Mouse (Mus musculus) forebrain, postnatal 0 days (tissue): Measurements from ENCODE around the gene N4bp2l1. TPM values are rescaled to one million over a fixed set of nuclear protein-coding genes. Genes with fewer than 3 reads are reported as not detected.
"Not testable (repeated sequence)": the region's sequence is repeated elsewhere in the genome, so short reads cannot be mapped to it uniquely, and the experiment has no call there.

Source experiments
- ATAC-seq: fragments of 200-750 bp; cut with Nextera tagmentation; 2 replicates; pipeline ENCODE4 v1.8.0; 2017; ENCODE audit warnings: mild to moderate bottlenecking, moderate library complexity
- DNase-seq: peaks from one replicate; pipeline ENCODE4 v3.0.0-alpha.2; 2015
- H3K27ac ChIP-seq: fragments of 300-500 bp; sonication (generic); 2 replicates; pipeline ENCODE4 v1.5.1; 2014; ENCODE audit warnings: low read depth, mild to moderate bottlenecking, antibody characterized with exemption, low read length, moderate library complexity, mixed read lengths
- H3K27me3 ChIP-seq: fragments of 300-500 bp; sonication (generic); 2 replicates; pipeline ENCODE4 v1.6.1; 2014; ENCODE audit warnings: mild to moderate bottlenecking, low read length, mixed read lengths; ENCODE audit not compliant: insufficient read depth
- H3K36me3 ChIP-seq: fragments of 300-500 bp; sonication (generic); 2 replicates; pipeline ENCODE4 v1.6.1; 2014; ENCODE audit warnings: mild to moderate bottlenecking, moderate library complexity; ENCODE audit not compliant: insufficient read depth
- H3K4me1 ChIP-seq: fragments of 300-500 bp; sonication (generic); 2 replicates; pipeline ENCODE4 v1.6.1; 2014; ENCODE audit warnings: antibody characterized with exemption; ENCODE audit not compliant: insufficient read depth
- H3K4me2 ChIP-seq: fragments of 300-500 bp; sonication (generic); 2 replicates; pipeline ENCODE4 v1.6.1; 2014; ENCODE audit warnings: low read depth, mild to moderate bottlenecking, moderate library complexity
- H3K4me3 ChIP-seq: fragments of 300-500 bp; sonication (generic); 2 replicates; pipeline ENCODE4 v1.5.1; 2014; ENCODE audit warnings: low read depth, low read length, mixed read lengths
- H3K9ac ChIP-seq: fragments of 300-500 bp; sonication (generic); 2 replicates; pipeline ENCODE4 v1.6.1; 2014; ENCODE audit warnings: mild to moderate bottlenecking
- H3K9me3 ChIP-seq: fragments of 300-500 bp; sonication (generic); 2 replicates; pipeline ENCODE4 v1.6.1; 2016; ENCODE audit warnings: low read length
- CTCF ChIP-seq: sonication (generic); IDR thresholded peaks from 2 replicates; pipeline ENCODE4 v1.5.1; 2016; ENCODE audit warnings: antibody characterized with exemption, control low read depth, low read depth
- whole genome bisulfite sequencing: fragments of 180-500 bp; shearing (Covaris S2); extraction: QIAGEN DNeasy Blood & Tissue Kit; methylation state at CpG from one replicate; pipeline ENCODE4 v1.1.7; 2014; 5-methylcytosine and 5-hydroxymethylcytosine counted together
- polyA plus RNA-seq: library from polyadenylated mRNA; unstranded; fragments of >200 nt; fragmentation: Nextera tagmentation; extraction: Ambion mirVana; gene quantifications from 2 replicates; pipeline ENCODE4 v1.2.1, GENCODE M21; 2015
- total RNA-seq: library from RNA; depleted of rRNA; stranded (reverse); fragments of >200 nt; gene quantifications from 2 replicates; pipeline ENCODE4 v1.2.3, GENCODE M21; 2014; rRNA removed

The N4bp2l1 gene
- total RNA-seq (15.9 and 27.4 TPM in 2 replicates), polyA plus RNA-seq (19.5 and 28.0 TPM in 2 replicates)

DNA sequence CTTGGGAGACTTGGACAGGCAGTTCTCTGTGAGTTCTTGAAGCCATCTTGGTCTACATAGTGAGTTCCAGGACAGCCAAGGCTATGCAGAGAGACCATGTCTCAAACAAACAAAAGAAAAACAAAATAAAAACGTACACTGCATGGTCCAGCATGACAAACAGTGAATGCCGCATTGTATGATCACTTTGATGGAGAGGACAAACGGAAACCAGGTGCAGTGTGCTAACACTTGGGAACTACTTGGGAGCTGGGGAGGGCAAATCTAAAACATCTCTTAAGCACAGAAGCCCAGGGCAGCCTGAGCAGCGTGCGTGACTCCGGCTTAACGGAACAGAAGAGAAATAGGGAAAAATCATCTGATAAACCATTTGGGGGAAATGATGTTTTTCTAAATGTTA, at the start of gene N4bp2l1:
Gene N4bp2l1, minus strand, starts transcription at position 101 of the 400 bp plus-strand sequence.
- 0 out of 2 replicates have a peak, but pooled peaks cover 8% of the 10 kb centered on the region for H3K36me3 ChIP-seq
- no peak for TF ChIP-seq CTCF
- no peak within 1 kb of the TSS for H3K4me2 ChIP-seq
- peaks cover 11% of the 10 kb centered on the region; the same call in 1 of the 2 replicates for H3K4me1 ChIP-seq
- H3K27me3 ChIP-seq = 0 out of 2 replicates have a peak, but pooled peaks cover 3% of the 10 kb centered on the region
- ATAC-seq (no peak), DNase-seq (no peak)
- no peak within 1 kb of the TSS for H3K9ac ChIP-seq
- H3K4me3 ChIP-seq = no peak within 1 kb of the TSS
- WGBS = 84% methylated on average over 7 of the region's 7 CpGs
- no peaks in the 10 kb centered on the region for H3K9me3 ChIP-seq
- no peak within 1 kb of the TSS for H3K27ac ChIP-seq

GRCm38 (mm10) chr5:150644926-150645325, 47.9 kb upstream of the N4bp2l1 start:
- H3K4me3 ChIP-seq = no peak overlapping the region
- H3K4me2 ChIP-seq = no peak overlapping the region
- peaks cover 7% of the 10 kb centered on the region; the same call in 1 of the 2 replicates for H3K36me3 ChIP-seq
- 93% methylated on average over 4 of the region's 4 CpGs for WGBS
- H3K27me3 ChIP-seq = no peaks in the 10 kb centered on the region
- no peak for TF ChIP-seq CTCF
- H3K4me1 ChIP-seq = no peaks in the 10 kb centered on the region
- H3K27ac ChIP-seq = no peak overlapping the region
- no peak for DNase-seq
- no peak overlapping the region for H3K9ac ChIP-seq
- no peaks in the 10 kb centered on the region for H3K9me3 ChIP-seq
- no peak for ATAC-seq

DNA sequence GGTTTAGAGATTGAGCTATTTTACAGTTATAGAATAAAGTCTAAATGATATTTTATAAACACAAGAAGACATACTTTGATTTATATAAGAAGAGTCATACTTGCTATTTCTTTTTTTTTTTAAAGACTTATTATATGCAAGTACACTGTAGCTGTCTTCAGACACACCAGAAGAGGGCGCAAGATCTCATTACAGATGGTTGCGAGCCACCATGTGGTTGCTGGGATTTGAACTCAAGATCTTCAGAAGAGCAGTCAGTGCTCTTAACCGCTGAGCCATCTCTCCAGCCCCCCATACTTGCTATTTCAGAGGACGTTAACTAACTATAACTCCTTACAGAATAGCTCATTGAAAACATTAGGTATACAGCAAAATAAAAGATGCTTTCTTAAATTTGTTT, 46.4 kb upstream of the N4bp2l1 start:
- not testable (repeated sequence) for H3K9ac ChIP-seq, H3K27me3 ChIP-seq, H3K9me3 ChIP-seq, H3K27ac ChIP-seq, H3K4me3 ChIP-seq, H3K4me2 ChIP-seq, H3K4me1 ChIP-seq, H3K36me3 ChIP-seq, DNase-seq, ATAC-seq
- 96% methylated on average over 4 of the region's 4 CpGs for WGBS

DNA sequence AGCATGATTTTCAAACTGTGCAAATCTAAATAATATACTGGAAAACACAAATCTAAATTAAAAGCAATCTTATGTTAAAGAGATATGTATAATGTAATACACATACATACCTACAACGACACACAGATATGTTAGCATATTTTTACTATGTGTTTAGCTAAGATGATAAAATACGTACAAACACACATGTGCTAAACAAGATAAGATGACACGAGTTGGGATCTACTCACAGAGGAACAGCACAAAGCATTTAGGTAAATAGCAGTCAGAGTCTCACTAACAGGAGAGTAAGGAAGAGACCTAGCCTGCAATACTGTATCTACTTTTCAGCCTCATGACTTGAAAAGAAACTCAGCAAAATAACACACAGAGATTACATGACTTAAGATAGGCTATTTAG, 44.5 kb upstream of the N4bp2l1 start:
- 93% methylated on average over 3 of the region's 3 CpGs for WGBS
- H3K27ac ChIP-seq = no peak overlapping the region
- no peak overlapping the region for H3K4me3 ChIP-seq
- DNase-seq = no peak
- no peaks in the 10 kb centered on the region for H3K27me3 ChIP-seq
- no peaks in the 10 kb centered on the region for H3K4me1 ChIP-seq
- peaks cover 6% of the 10 kb centered on the region for H3K36me3 ChIP-seq
- H3K9ac ChIP-seq = no peak overlapping the region
- no peak for ATAC-seq
- no peak overlapping the region for H3K4me2 ChIP-seq
- TF ChIP-seq CTCF = no peak
- H3K9me3 ChIP-seq = no peaks in the 10 kb centered on the region

GRCm38 (mm10) chr5:150629692-150630091, 32.7 kb upstream of the N4bp2l1 start:
- no peak for ATAC-seq
- Histone ChIP-seq H3K4me1 (no peaks in the 10 kb centered on the region), H3K27me3 (no peaks in the 10 kb centered on the region), H3K4me2 (no peak overlapping the region), H3K4me3 (no peak overlapping the region), H3K9me3 (no peaks in the 10 kb centered on the region), H3K27ac (no peak overlapping the region), H3K9ac (no peak overlapping the region), H3K36me3 (peaks cover 17% of the 10 kb centered on the region)
- DNase-seq = no peak
- 78% methylated on average over 2 of the region's 2 CpGs for WGBS
- TF ChIP-seq CTCF = no peak

DNA sequence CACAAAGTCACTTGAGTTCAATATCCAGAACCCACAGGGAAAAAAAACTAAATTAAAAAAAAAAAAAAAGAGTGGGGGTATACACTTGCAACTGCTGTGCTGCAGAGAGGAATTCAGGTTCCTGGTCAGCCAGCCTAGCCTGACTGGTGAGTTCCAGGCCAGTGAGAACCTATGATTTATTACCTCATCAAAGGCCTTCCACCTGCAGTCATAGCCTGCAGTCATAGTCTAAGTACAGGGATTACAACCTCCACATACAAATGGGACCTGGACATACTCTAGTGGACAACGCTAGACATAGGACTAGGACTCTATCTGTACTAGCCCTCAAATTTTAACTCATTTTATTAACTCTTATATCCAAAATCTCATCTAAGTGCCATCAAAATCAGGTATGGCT, 32.3 kb upstream of the N4bp2l1 start:
- WGBS = 98% methylated on average over 1 of the region's 1 CpGs
- H3K4me1 ChIP-seq = no peaks in the 10 kb centered on the region
- no peak for TF ChIP-seq CTCF

GRCm38 (mm10) chr5:150625528-150625927, 28.5 kb upstream of the N4bp2l1 start:
- no peak; the same call in 1 of the 2 replicates for ATAC-seq
- no peak overlapping the region for H3K9ac ChIP-seq
- no peak for TF ChIP-seq CTCF
- no peak overlapping the region for H3K4me3 ChIP-seq
- H3K4me2 ChIP-seq = no peak overlapping the region
- WGBS = 91% methylated on average over 7 of the region's 7 CpGs
- no peaks in the 10 kb centered on the region for H3K9me3 ChIP-seq
- H3K27me3 ChIP-seq = no peaks in the 10 kb centered on the region
- H3K36me3 ChIP-seq = peaks cover 14% of the 10 kb centered on the region
- H3K27ac ChIP-seq = no peak overlapping the region
- H3K4me1 ChIP-seq = no peaks in the 10 kb centered on the region
- DNase-seq = no peak

More for the DNA sequence above, 32.3 kb upstream of the N4bp2l1 start:
- peaks cover 17% of the 10 kb centered on the region for H3K36me3 ChIP-seq
- ATAC-seq (no peak), DNase-seq (no peak)
- H3K4me2 ChIP-seq = no peak overlapping the region
- no peak overlapping the region for H3K9ac ChIP-seq
- no peaks in the 10 kb centered on the region for H3K9me3 ChIP-seq
- no peak overlapping the region for H3K27ac ChIP-seq
- no peaks in the 10 kb centered on the region for H3K27me3 ChIP-seq
- H3K4me3 ChIP-seq = no peak overlapping the region
